Mouse (Mus musculus): ENCODE data around the gene B3galnt2. TPM values are rescaled to one million over a fixed set of nuclear protein-coding genes. Genes with fewer than 3 reads are reported as not detected.
"Not testable (repeated sequence)": the region's sequence is repeated elsewhere in the genome, so short reads cannot be mapped to it uniquely, and the experiment has no call there.

Gene B3galnt2
- polyA plus RNA-seq, 1 experiment from 2014 or later, result 13.3 TPM

- H3K27ac ChIP-seq (ENCODE audit: low read depth, low read length), result no peak overlapping the region
- peaks cover 6% of the 10 kb centered on the region; the same call in 1 of the 2 replicates for H3K36me3 ChIP-seq (ENCODE audit: control insufficient read depth, insufficient read depth, low read length)
- no peak overlapping the region for H3K9ac ChIP-seq (ENCODE audit: low read depth, low read length)
- no peak overlapping the region for H3K4me3 ChIP-seq (ENCODE audit: low read length)
- ATAC-seq, result no peak
- no peaks in the 10 kb centered on the region for H3K4me1 ChIP-seq (ENCODE audit: control insufficient read depth, insufficient read depth, low read depth, low read length)
- H3K9me3 ChIP-seq (ENCODE audit: control insufficient read depth, low read length), result no peaks in the 10 kb centered on the region
- H3K27me3 ChIP-seq (replicated peaks; ENCODE audit: control insufficient read depth, insufficient read depth, low read length), result no peaks in the 10 kb centered on the region
- H3K4me2 ChIP-seq (ENCODE audit: low read length), result no peak overlapping the region
These were observed 64.0 kb downstream of the B3galnt2 start for GRCm38 (mm10) chr13:14018283-14018682.

- Histone ChIP-seq H3K4me2 (ENCODE audit: low read length) (no peak overlapping the region), H3K36me3 (ENCODE audit: control insufficient read depth, insufficient read depth, low read length) (peaks cover 6% of the 10 kb centered on the region; the same call in 1 of the 2 replicates), H3K27me3 (replicated peaks; ENCODE audit: control insufficient read depth, insufficient read depth, low read length) (no peaks in the 10 kb centered on the region), H3K9me3 (ENCODE audit: control insufficient read depth, low read length) (no peaks in the 10 kb centered on the region), H3K27ac (ENCODE audit: low read depth, low read length) (no peak overlapping the region), H3K9ac (ENCODE audit: low read depth, low read length) (no peak overlapping the region), H3K4me3 (ENCODE audit: low read length) (no peak overlapping the region), H3K4me1 (ENCODE audit: control insufficient read depth, insufficient read depth, low read depth, low read length) (no peaks in the 10 kb centered on the region)
- no peak for ATAC-seq
- WGBS, result 100% methylated on average over 3 of the region's 3 CpGs
These were observed 64.6 kb downstream of the B3galnt2 start for GRCm38 (mm10) chr13:14018852-14019251.

GRCm38 (mm10) chr13:14021417-14021816, 67.1 kb downstream of the B3galnt2 start:
- H3K9me3 ChIP-seq (ENCODE audit: control insufficient read depth, low read length); H3K36me3 ChIP-seq (ENCODE audit: control insufficient read depth, insufficient read depth, low read length); H3K4me3 ChIP-seq (ENCODE audit: low read length); H3K9ac ChIP-seq (ENCODE audit: low read depth, low read length); H3K27me3 ChIP-seq (replicated peaks; ENCODE audit: control insufficient read depth, insufficient read depth, low read length); H3K27ac ChIP-seq (ENCODE audit: low read depth, low read length); H3K4me1 ChIP-seq (ENCODE audit: control insufficient read depth, insufficient read depth, low read depth, low read length); H3K4me2 ChIP-seq (ENCODE audit: low read length); ATAC-seq: not testable (repeated sequence)
- 90% methylated on average over 8 of the region's 12 CpGs for WGBS

GRCm38 (mm10) chr13:14025554-14025953, 71.3 kb downstream of the B3galnt2 start:
- ATAC-seq, result no peak
- Histone ChIP-seq H3K27ac (ENCODE audit: low read depth, low read length) (no peak overlapping the region), H3K4me2 (ENCODE audit: low read length) (no peak overlapping the region), H3K9ac (ENCODE audit: low read depth, low read length) (no peak overlapping the region), H3K36me3 (ENCODE audit: control insufficient read depth, insufficient read depth, low read length) (peaks cover 10% of the 10 kb centered on the region), H3K27me3 (replicated peaks; ENCODE audit: control insufficient read depth, insufficient read depth, low read length) (no peaks in the 10 kb centered on the region), H3K9me3 (ENCODE audit: control insufficient read depth, low read length) (no peaks in the 10 kb centered on the region), H3K4me1 (ENCODE audit: control insufficient read depth, insufficient read depth, low read depth, low read length) (no peaks in the 10 kb centered on the region), H3K4me3 (ENCODE audit: low read length) (no peak overlapping the region)
- 95% methylated on average over 6 of the region's 6 CpGs for WGBS

- H3K4me3 ChIP-seq (ENCODE audit: low read length), result no peak overlapping the region
- no peaks in the 10 kb centered on the region for H3K4me1 ChIP-seq (ENCODE audit: control insufficient read depth, insufficient read depth, low read depth, low read length)
- 92% methylated on average over 6 of the region's 6 CpGs for WGBS
- H3K36me3 ChIP-seq (ENCODE audit: control insufficient read depth, insufficient read depth, low read length), result peaks cover 10% of the 10 kb centered on the region
- H3K4me2 ChIP-seq (ENCODE audit: low read length), result no peak overlapping the region
- no peak overlapping the region for H3K9ac ChIP-seq (ENCODE audit: low read depth, low read length)
- no peak for ATAC-seq
- H3K9me3 ChIP-seq (ENCODE audit: control insufficient read depth, low read length), result no peaks in the 10 kb centered on the region
- no peak overlapping the region for H3K27ac ChIP-seq (ENCODE audit: low read depth, low read length)
- no peaks in the 10 kb centered on the region for H3K27me3 ChIP-seq (replicated peaks; ENCODE audit: control insufficient read depth, insufficient read depth, low read length)
These were observed 72.0 kb downstream of the B3galnt2 start for GRCm38 (mm10) chr13:14026154-14026820.

- H3K4me3 ChIP-seq (ENCODE audit: low read length), result no peak overlapping the region
- no peak overlapping the region for H3K4me2 ChIP-seq (ENCODE audit: low read length)
- WGBS, result 95% methylated on average over 5 of the region's 5 CpGs
- no peaks in the 10 kb centered on the region; the same call in 1 of the 2 replicates for H3K36me3 ChIP-seq (ENCODE audit: control insufficient read depth, insufficient read depth, low read length)
- no peaks in the 10 kb centered on the region for H3K27me3 ChIP-seq (replicated peaks; ENCODE audit: control insufficient read depth, insufficient read depth, low read length)
- H3K4me1 ChIP-seq (ENCODE audit: control insufficient read depth, insufficient read depth, low read depth, low read length), result peaks cover under 1% of the 10 kb centered on the region; the same call in 1 of the 2 replicates
- no peaks in the 10 kb centered on the region for H3K9me3 ChIP-seq (ENCODE audit: control insufficient read depth, low read length)
- no peak overlapping the region for H3K9ac ChIP-seq (ENCODE audit: low read depth, low read length)
- H3K27ac ChIP-seq (ENCODE audit: low read depth, low read length), result no peak overlapping the region
- ATAC-seq, result 0 out of 2 replicates have a peak, but pooled peaks have one; percentile 3
These were observed 79.2 kb downstream of the B3galnt2 start for GRCm38 (mm10) chr13:14033309-14034072.

- no peak overlapping the region for H3K27ac ChIP-seq (ENCODE audit: low read depth, low read length)
These were observed 79.7 kb downstream of the B3galnt2 start for GRCm38 (mm10) chr13:14034073-14034348.

GRCm38 (mm10) chr13:14035352-14035751, 81.1 kb downstream of the B3galnt2 start:
- H3K36me3 ChIP-seq (ENCODE audit: control insufficient read depth, insufficient read depth, low read length); H3K9me3 ChIP-seq (ENCODE audit: control insufficient read depth, low read length); ATAC-seq; H3K9ac ChIP-seq (ENCODE audit: low read depth, low read length); H3K4me3 ChIP-seq (ENCODE audit: low read length); H3K27ac ChIP-seq (ENCODE audit: low read depth, low read length); H3K4me1 ChIP-seq (ENCODE audit: control insufficient read depth, insufficient read depth, low read depth, low read length); H3K4me2 ChIP-seq (ENCODE audit: low read length); H3K27me3 ChIP-seq (replicated peaks; ENCODE audit: control insufficient read depth, insufficient read depth, low read length): not testable (repeated sequence)
- WGBS, result 82% methylated on average over 2 of the region's 3 CpGs

More at GRCm38 (mm10) chr13:14034073-14034348, 79.7 kb downstream of the B3galnt2 start:
- no peak overlapping the region for H3K9ac ChIP-seq (ENCODE audit: low read depth, low read length)
- no peaks in the 10 kb centered on the region for H3K36me3 ChIP-seq (ENCODE audit: control insufficient read depth, insufficient read depth, low read length)
- H3K4me3 ChIP-seq (ENCODE audit: low read length), result no peak overlapping the region
- no peak overlapping the region for H3K4me2 ChIP-seq (ENCODE audit: low read length)
- no peak for ATAC-seq
- no peaks in the 10 kb centered on the region for H3K9me3 ChIP-seq (ENCODE audit: control insufficient read depth, low read length)
- no peaks in the 10 kb centered on the region for H3K27me3 ChIP-seq (replicated peaks; ENCODE audit: control insufficient read depth, insufficient read depth, low read length)
- H3K4me1 ChIP-seq (ENCODE audit: control insufficient read depth, insufficient read depth, low read depth, low read length), result peaks cover 4% of the 10 kb centered on the region

GRCm38 (mm10) chr13:14035875-14036630, 81.8 kb downstream of the B3galnt2 start:
- Histone ChIP-seq H3K9ac (ENCODE audit: low read depth, low read length) (no peak overlapping the region), H3K36me3 (ENCODE audit: control insufficient read depth, insufficient read depth, low read length) (no peaks in the 10 kb centered on the region), H3K4me3 (ENCODE audit: low read length) (no peak overlapping the region), H3K4me1 (ENCODE audit: control insufficient read depth, insufficient read depth, low read depth, low read length) (peaks cover 10% of the 10 kb centered on the region), H3K27ac (ENCODE audit: low read depth, low read length) (no peak overlapping the region), H3K9me3 (ENCODE audit: control insufficient read depth, low read length) (no peaks in the 10 kb centered on the region), H3K4me2 (ENCODE audit: low read length) (no peak overlapping the region), H3K27me3 (replicated peaks; ENCODE audit: control insufficient read depth, insufficient read depth, low read length) (no peaks in the 10 kb centered on the region)
- ATAC-seq, result no peak
- 88% methylated on average over 11 of the region's 11 CpGs for WGBS

Data from hindbrain, embryonic 16.5 days (tissue).